Mouse (Mus musculus): ENCODE data around the gene Tymp.
A peak's percentile ranks its signal among the peaks of the same experiment; 100 is the strongest.

Gene Tymp

GRCm38 (mm10) chr15:89373762-89374248 is 3.0 kb downstream of the Tymp start, which contains the start of gene Sco2:
TSS of gene Sco2 (minus strand) at chr15:89373846.
- DNase-seq: peak; percentile 98

GRCm38 (mm10) chr15:89373027-89373761 is 3.6 kb downstream of the Tymp start:
- DNase-seq: peak; percentile 97

DNA sequence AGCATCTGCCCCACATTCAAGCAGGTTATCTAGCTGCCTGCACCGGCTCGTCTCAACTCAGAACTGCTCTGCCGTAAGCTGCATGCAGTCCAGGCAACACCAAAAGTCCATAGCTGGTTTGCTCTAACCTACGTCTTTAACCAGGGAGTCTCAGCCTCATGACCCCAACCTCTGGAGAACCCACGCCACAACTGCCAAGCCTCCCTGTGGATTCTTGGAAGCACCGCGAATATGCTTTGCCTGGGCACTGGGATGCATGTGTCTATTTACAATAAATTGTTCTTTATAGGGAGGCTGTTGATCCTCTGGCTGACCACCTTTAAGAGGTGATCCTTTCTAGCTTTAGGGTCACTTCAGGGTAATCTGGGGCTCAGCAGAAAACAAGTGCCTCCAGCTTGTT is 4.3 kb downstream of the Tymp start:
- DNase-seq: no peak

GRCm38 (mm10) chr15:89372068-89372467 is 4.8 kb downstream of the Tymp start:
- no peak for DNase-seq

- no peak for DNase-seq
These were observed 11.7 kb downstream of the Tymp start for GRCm38 (mm10) chr15:89365141-89365551.

DNA sequence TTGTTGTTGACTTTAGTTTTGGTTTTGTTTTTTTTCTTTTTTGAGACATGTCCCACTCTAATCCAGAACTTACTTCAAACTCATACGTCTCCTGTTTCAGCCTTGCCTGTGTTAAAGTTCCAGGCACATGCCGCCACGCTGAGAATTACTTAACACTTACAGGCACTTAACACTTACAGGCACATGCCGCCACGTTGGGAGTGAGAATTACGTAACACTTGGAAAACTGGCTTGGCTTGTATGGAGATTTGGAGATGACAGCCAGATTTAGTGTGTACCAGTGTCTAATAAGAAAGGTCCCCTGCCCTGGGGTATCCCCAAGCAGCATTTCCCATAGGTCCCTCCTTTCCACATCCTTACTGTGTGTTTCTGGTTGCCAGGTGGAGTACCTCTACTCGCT is 13.8 kb downstream of the Tymp start:
- no peak for DNase-seq

- DNase-seq: no peak
These were observed 18.1 kb downstream of the Tymp start for GRCm38 (mm10) chr15:89358784-89359183.

GRCm38 (mm10) chr15:89356372-89356771 is 20.5 kb downstream of the Tymp start:
- peak; percentile 87 for DNase-seq

DNA sequence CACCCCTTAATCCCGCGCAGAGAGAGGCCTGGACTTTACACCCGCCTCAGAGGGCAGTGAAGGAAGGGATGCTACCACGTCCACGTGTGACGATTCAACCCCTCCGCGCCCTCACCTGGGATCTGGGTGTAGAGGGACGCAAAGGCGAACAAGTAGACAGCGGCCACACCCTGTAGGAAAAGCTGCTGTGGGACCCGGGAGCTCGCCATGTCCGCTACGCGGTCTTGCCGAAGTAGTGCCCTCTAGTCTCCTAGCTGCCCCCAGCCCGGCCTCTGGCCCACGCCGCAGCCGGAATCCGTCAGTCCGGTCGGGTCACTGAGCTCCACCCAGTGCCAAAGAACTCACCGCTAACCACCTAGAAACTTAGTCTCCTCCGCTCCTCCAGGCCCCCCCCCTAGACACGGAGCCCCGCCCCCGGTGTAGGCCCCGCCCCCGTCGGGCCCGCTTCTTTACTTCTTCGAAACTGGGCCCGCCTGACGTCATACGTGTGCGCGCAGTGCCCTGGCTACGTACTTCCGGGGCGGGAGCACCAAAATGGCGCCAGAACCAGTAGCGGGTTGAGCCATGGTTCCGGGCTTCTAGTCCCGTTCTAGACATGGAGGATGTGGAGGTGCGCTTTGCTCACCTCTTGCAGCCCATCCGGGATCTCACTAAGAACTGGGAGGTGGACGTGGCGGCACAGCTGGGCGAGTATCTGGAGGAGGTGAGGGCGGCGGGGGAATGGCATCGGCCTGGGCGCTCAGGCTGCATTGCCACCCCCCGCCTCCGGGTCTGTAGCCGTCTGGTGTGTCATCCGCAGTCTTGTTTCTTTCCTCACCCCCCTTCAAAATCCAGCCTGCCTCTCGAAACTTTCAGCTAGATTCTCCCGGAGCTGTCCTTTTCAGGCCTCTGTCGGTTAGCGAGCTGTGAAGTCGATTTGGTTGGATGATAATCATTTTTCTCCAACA is 21.3 kb downstream of the Tymp start, which contains the start of the genes Lmf2 and Ncaph2:
Gene Lmf2 (minus strand): TSS at position 419 of the 947 bp plus-strand sequence.
Gene Ncaph2 (plus strand): TSS at position 479 of the 947 bp plus-strand sequence.
- peak; percentile 98 for DNase-seq

DNA sequence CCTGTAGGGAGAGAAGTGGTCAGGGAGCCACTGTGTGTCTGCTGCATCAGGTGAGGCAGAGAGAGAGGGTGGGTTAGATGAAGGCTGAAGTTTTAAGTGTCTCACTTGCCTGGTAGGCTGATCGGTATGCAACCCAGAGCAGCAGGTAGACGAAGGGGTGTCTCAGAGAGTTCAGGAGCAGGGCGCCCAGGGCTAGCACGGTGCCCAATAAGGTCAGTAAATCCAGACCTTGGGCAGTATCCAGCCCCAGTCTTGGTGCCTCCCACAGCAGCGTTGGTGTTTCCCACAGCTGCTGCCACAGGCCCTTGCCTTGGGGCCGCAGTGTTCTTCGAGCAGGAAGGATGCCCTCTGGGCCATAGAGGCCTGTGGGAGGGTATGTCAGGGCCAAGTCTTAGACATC is 22.4 kb downstream of the Tymp start:
- DNase-seq: peak; percentile 35

- no peak for DNase-seq
These were observed 23.0 kb downstream of the Tymp start for GRCm38 (mm10) chr15:89353837-89354236.

DNA sequence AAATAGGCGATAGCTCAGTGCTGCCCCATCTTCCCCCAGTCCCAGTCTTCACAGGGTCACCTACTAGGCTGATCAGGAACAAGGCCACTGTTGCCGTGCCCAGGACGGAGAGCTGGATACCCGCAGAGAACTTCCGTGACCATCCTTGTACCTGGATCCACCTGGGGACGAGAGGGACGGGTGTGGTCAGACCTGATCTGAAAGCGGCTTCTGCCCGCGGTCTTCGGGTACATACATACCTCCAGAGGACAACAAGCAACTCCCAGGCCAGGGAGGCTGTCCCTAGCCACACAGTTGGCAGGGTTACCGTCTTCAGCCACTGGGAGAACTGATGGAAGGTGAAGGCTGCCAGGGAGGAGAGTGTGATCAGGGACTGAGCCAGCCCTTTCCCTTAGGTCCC is 24.0 kb downstream of the Tymp start:
- DNase-seq: no peak

DNA sequence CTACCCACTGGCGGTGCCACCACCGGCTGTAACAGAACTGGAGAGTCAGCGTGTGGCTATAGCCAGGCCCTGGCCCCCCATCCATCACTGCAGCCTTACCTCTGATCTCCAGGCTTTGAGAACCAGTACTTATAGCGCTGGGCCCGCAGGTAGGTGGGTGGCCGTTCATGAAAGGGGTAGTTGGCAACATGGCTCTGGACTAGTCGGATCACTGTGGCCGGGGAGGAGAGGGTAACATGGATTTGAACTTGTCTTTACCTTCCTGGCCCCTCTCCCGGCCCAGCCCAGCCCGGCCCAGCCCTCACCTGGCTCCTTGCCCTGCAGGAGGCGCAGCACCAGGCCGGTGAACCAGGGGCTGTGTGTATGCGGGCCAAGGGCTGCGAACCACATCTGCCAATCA is 24.8 kb downstream of the Tymp start:
- no peak for DNase-seq

GRCm38 (mm10) chr15:89351302-89351701 is 25.5 kb downstream of the Tymp start:
- no peak for DNase-seq

DNA sequence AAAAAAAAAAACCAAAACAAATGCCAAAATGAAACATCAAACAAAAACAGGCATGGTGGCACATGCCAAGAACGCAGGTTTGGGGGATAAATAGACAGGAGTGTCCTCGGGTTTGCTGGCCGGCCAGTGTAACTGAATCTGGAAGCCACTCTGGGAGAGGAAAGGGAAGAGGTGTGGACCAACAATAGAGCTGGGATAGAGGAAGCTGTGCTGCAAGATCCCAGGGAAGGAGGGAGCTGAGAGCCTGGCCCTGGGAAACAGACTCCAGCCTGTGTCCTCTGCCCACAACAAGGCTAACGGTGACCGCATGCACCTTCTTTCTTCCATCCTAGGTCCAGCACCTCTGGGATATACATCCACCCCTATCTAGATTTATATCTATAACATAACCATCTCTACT is 26.4 kb downstream of the Tymp start:
- no peak for DNase-seq

- no peak for DNase-seq
These were observed 33.5 kb downstream of the Tymp start for GRCm38 (mm10) chr15:89343325-89343724.

DNA sequence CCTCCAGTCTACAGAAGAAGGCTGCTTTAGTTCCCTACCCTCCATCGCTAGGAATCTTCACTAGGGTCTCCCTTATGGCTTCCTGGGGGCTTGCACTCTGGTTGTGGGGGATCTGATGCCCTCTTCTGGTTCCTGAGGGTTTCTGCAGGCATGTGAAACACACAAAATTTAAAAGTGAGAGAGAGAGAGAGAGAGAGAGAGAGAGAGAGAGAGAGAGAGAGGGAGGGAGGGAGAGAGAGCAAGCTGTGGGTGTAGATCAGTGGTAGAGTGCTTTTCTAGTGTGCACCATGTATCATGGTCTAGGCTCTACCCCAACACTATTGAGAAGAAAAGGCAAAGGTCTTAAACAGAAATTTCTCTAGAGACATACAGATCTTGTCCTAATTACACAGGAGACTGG is 35.2 kb downstream of the Tymp start:
- DNase-seq: no peak

- DNase-seq: no peak
These were observed 36.7 kb downstream of the Tymp start for GRCm38 (mm10) chr15:89340136-89340535.

DNA sequence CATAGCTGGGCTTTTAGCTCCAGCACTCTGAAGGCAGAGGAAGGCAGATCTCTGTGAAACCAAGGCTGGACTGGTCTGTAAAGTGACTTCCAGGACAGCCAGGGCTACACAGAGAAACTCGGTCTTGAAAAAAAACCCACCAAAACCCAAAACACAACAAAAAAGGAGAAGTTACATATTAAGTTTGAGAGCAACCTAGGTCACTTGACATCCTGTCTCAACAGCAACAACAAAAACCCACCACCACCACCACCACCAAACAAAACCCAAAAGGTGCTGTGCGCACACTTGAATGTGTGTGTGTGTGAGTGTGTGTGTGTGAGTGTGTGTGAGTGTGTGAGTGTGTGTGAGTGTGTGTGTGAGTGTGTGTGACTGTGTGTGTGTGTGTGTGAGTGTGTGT is 37.1 kb downstream of the Tymp start:
- DNase-seq: no peak

DNA sequence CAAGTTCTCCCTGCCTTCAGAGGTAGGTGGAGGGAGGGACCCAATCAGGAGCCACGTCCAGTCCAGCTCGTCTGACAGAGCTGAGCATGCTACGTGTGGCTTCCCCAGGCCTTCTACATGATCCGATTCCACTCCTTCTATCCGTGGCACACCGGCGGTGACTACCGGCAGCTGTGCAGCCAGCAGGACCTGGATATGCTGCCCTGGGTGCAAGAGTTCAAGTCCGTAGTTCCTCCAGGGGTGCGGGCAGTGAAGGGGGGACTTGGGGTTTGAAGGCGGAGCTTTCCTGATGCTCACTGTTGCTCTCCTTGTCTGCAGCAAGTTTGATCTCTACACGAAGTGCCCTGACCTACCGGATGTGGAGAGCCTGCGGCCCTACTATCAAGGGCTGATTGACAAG is 40.4 kb downstream of the Tymp start:
- no peak for DNase-seq

DNA sequence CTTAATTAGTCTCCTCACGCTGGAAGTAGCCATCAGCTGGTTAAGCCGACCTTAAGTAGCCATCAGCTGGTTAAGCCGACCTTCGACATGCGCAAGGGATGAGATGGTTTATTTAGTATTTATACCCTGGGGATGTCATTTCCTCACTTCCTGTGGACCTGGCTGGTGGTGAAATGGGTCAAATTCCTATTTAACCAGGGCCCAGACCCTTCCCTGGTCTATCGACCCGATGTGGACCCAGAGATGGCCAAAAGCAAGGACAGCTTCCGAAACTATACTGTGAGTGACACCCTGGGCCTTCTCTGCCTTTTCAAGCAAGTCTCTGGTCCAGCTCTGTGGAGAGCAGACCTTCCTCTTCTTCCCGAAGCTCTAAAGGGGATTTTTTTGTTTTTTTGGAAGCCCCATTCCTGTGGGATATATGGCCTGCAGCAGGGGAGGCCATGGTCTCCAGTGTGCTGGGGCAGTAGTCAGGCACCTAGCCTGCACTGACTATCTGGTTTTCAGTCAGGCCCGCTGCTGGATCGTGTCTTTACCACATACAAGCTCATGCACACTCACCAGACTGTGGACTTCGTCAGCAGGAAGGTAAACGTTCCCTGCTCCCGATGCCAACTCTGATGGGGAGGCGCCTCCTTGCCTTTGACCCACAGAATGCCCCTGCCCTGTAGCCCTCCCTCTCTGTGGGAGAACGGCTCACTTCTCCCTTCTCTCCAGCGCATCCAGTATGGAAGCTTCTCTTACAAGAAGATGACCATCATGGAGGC is 41.9 kb downstream of the Tymp start:
- no peak for DNase-seq

GRCm38 (mm10) chr15:89334271-89334670 is 42.6 kb downstream of the Tymp start, which contains the start of gene Miox:
TSS of gene Miox (plus strand) at chr15:89334398.
- DNase-seq: no peak

DNA sequence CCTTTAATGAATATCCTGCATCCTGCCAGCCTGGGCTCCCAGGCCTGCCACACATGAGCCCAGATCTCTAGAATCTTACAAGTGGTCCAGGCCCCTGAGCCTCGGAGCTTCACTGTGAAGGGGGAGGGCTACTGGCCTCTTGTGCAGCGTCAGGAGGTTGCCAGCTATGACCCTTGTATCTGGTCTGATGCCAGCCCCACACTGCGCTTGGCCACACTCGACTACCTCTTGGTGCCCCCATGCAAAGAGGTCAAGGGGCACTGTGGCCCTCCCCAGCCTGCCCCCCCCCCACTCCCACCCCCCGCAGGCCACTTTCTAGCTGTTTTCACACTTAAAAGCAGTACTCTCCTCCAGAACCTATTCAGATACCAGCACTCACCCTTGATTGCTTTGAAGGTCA is 50.4 kb downstream of the Tymp start:
- no peak for DNase-seq
